Mouse (Mus musculus): Measurements from ENCODE around the gene Abca13. TPM values are rescaled to one million over a fixed set of nuclear protein-coding genes. Genes with fewer than 3 reads are reported as not detected.

Abca13 gene
- total and polyA plus RNA-seq, 3 experiments: 0.06 to 0.07 TPM; not detected in 1

DNA sequence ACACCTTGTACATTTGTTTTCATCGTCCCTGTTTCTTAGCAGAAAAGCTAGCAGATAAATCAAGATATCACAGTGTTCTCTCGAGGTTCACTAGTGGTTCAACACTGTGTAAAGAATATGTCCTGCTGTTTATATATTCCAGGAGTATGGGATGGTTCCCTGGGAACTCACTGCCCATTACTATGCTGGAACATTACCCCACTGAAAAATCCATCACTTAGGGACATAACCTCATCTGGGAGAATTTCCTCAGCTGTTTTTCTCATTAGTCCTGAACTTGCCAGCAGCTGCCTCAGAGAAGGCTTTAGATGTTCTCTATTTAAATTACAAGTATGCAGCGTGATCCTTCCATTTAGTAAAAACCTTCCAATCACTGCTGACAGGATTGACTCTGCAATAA is 513.4 kb downstream of the Abca13 start:
- no peak for DNase-seq

DNA sequence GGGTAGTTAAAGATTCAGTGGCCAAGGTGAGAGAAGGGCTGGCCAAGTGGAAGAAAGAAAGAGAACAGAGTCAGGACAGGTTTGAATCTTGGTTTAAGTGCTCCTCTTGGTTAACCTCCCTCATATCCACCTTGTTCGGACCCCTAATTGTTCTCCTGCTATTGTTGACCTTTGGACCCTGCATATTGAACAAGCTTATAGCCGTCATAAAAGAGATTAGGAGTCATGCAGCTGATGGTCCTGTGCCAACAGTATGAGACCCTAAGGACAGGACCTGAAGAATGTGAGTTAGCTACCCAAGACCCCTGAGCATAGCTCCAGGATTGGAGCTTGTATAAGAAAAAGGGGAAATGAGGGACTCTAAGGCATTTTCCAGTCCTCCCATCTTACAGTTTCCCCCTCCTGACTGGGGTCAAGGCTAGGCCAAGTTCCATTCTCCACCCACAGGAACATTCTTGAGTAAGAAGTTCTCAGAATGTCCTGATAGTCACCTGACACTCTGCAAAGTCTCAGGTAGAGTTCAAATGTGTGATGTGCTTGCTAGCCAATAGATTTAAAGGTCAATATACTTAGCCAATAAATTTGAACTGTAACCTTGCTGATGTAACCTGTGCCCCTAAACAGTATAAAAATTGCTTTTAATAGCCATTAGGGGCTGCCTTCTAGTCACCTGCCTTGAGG is 536.2 kb downstream of the Abca13 start:
- DNase-seq: no peak

DNA sequence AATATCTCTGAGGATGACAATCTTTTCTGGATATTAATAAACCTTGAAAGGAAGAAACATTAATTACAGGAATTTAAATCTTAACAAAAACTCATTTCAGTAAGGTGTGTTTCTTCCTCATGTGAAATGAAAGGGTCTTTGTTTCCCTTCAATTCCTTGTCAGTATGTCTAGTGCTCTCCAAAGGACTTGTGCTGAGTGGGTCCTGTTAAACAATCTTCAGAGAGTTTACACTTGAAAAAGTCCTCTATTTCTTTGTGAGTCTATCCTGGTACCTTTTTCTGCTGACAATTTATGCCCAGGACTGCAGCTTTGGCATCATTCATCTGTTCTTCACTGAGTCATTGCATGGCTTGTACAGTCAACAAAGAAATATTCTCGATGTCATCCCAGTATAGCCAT is 539.6 kb downstream of the Abca13 start:
- no peak for DNase-seq

Other genes with a start within 250 kb of the Abca13 start
- under 1 TPM in 1 of 2 experiments, not detected in 1; 0.03 TPM for gene Pkd1l1, start 218.7 kb upstream of the Abca13 start, total RNA-seq (2021)
- 0.02 and 0.07 TPM in 2 replicates for gene Pkd1l1, start 218.7 kb upstream of the Abca13 start, polyA plus RNA-seq (2012; rRNA removed)
- gene Hus1, start 180.8 kb upstream of the Abca13 start, total RNA-seq (2021): 1 to 10 TPM; 7.7 to 8.4 TPM
- gene Hus1, start 180.8 kb upstream of the Abca13 start, polyA plus RNA-seq (2012; rRNA removed): 3.3 and 4.0 TPM in 2 replicates
- gene Gm11992, start 143.3 kb upstream of the Abca13 start, total RNA-seq (2021): under 1 TPM; 0.12 to 0.24 TPM
- gene Gm11992, start 143.3 kb upstream of the Abca13 start, polyA plus RNA-seq (2012; rRNA removed): 0.48 and 0.49 TPM in 2 replicates
- not detected for gene Sun3, start 143.0 kb upstream of the Abca13 start, total RNA-seq (2021)
- gene Sun3, start 143.0 kb upstream of the Abca13 start, polyA plus RNA-seq (2012; rRNA removed): not detected in 2 replicates
- gene Upp1, start 73.8 kb upstream of the Abca13 start, total RNA-seq (2021): 1 to 10 TPM; 7.5 to 8.6 TPM
- 7.0 and 7.3 TPM in 2 replicates for gene Upp1, start 73.8 kb upstream of the Abca13 start, polyA plus RNA-seq (2012; rRNA removed)

Data from adrenal gland, adult 2 months (tissue).